Mouse (Mus musculus) kidney, adult 2 months (tissue): ENCODE measurements at regions not wholly inside any gene's neighbourhood (a gene's known extent, or its start where the extent isn't known, plus 50 kb on each side); places are given as distances from the start of the nearest gene placed in this dataset.

ENCODE experiments used
- CTCF ChIP-seq: fragments of 200-500 bp; conservative IDR thresholded peaks from 2 replicates; pipeline ENCODE4 v1.5.1; 2011; ENCODE audit warnings: low read depth, mild to moderate bottlenecking, control low read depth, low read length, moderate library complexity, mixed read lengths; ENCODE audit not compliant: insufficient read depth, insufficient read length
- POLR2A ChIP-seq: fragments of 200-500 bp; IDR thresholded peaks from one replicate; pipeline ENCODE4 v1.6.1; 2011; ENCODE audit warnings: low read depth, low read length, control low read depth

DNA sequence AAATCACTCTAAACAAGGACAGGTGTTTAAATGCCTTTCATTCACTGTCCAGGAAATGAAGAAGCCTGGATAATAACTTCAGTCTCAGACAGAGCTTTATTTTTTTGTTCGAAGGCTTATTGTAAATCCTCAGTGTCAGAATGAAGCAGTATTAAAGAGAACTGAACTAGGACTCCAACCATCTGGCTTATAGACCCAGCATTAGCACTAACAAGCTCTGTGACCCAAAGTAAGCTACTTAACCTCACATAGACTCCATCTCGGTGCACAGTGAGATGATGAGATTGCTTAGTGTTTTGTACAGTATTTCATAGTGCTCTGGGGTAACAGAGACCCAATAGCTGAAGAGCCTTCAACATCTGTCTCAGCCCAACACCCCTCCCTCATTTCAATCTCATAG, 738.2 kb upstream of the Map3k7 start:
- TF ChIP-seq POLR2A (no peak), CTCF (no peak)
